Mouse (Mus musculus): Measurements from ENCODE around the gene Kcnq5.

- TF ChIP-seq FLI1 (IDR thresholded peaks at IDR 0.05; ENCODE audit: low read length) = no peak
- TF ChIP-seq GATA1 (IDR thresholded peaks at IDR 0.05; ENCODE audit: borderline replicate concordance, low read length) = no peak
Observed at GRCm38 (mm10) chr1:21690458-21690857, 271.3 kb downstream of the Kcnq5 start.
